Mouse (Mus musculus) neural tube, embryonic 12.5 days (tissue): ENCODE measurements around the gene AY358078. TPM values are rescaled to one million over a fixed set of nuclear protein-coding genes. Genes with fewer than 3 reads are reported as not detected.

Experiments
- microRNA-seq: library from miRNA; unstranded; fragments of <30 nt; microRNA quantifications from one replicate; pipeline ENCODE4, GENCODE M21; 2017
- polyA plus RNA-seq: library from polyadenylated mRNA; unstranded; fragments of >200 nt; fragmentation: Nextera tagmentation; extraction: Ambion mirVana; gene quantifications from 2 replicates; pipeline ENCODE4 v1.2.1, GENCODE M21; 2016

AY358078 gene
- polyA plus RNA-seq, 1 experiment from 2014 or later: not detected

Small RNAs within 50 kb of the gene (microRNA-seq; reads per million reads assigned to microRNA genes)
- gene Gm27375: not detected

Other genes starting within 250 kb of the AY358078 start
- gene Gm5622, start 247.3 kb upstream of the AY358078 start, polyA plus RNA-seq: not detected in 2 replicates
- not detected in 2 replicates for gene Gm17175, start 226.0 kb upstream of the AY358078 start, polyA plus RNA-seq
- not detected in 2 replicates for gene Gm17174, start 207.9 kb upstream of the AY358078 start, polyA plus RNA-seq
- not detected in 2 replicates for gene Gm17078, start 188.7 kb upstream of the AY358078 start, polyA plus RNA-seq
- gene Gm4181, start 164.4 kb upstream of the AY358078 start, polyA plus RNA-seq: not detected in 2 replicates
- gene Gm17079, start 104.6 kb upstream of the AY358078 start, polyA plus RNA-seq: not detected in 2 replicates
- gene Gm5800, start 82.9 kb upstream of the AY358078 start, polyA plus RNA-seq: not detected in 2 replicates
- gene Ang4, start 26.5 kb upstream of the AY358078 start, polyA plus RNA-seq: not detected in 2 replicates
- not detected in 2 replicates for gene Ear6, start 53.7 kb downstream of the AY358078 start, polyA plus RNA-seq
- 58.6 and 64.4 TPM in 2 replicates for gene Mettl17, start 84.8 kb downstream of the AY358078 start, polyA plus RNA-seq
- gene Slc39a2, start 92.8 kb downstream of the AY358078 start, polyA plus RNA-seq: 1.2 and 1.4 TPM in 2 replicates
- gene Ndrg2, start 114.1 kb downstream of the AY358078 start, polyA plus RNA-seq: 31.2 and 37.5 TPM in 2 replicates
- gene Tppp2, start 118.4 kb downstream of the AY358078 start, polyA plus RNA-seq: not detected in 2 replicates
- not detected in 2 replicates for gene Rnase13, start 122.7 kb downstream of the AY358078 start, polyA plus RNA-seq
- 105 and 110 TPM in 2 replicates for gene Arhgef40, start 184.7 kb downstream of the AY358078 start, polyA plus RNA-seq
- 1.0 and 1.3 TPM in 2 replicates for gene Tmem253, start 215.6 kb downstream of the AY358078 start, polyA plus RNA-seq
- gene Zfp219, start 220.7 kb downstream of the AY358078 start, polyA plus RNA-seq: 78.3 and 84.9 TPM in 2 replicates
- not detected in 2 replicates for gene Olfr221, start 242.4 kb downstream of the AY358078 start, polyA plus RNA-seq